Mouse (Mus musculus): ENCODE measurements around the gene Pttg1ip. TPM values are rescaled to one million over a fixed set of nuclear protein-coding genes. Genes with fewer than 3 reads are reported as not detected.

The Pttg1ip gene
- polyA plus RNA-seq, 1 experiment from 2014 or later = 210 TPM

DNA sequence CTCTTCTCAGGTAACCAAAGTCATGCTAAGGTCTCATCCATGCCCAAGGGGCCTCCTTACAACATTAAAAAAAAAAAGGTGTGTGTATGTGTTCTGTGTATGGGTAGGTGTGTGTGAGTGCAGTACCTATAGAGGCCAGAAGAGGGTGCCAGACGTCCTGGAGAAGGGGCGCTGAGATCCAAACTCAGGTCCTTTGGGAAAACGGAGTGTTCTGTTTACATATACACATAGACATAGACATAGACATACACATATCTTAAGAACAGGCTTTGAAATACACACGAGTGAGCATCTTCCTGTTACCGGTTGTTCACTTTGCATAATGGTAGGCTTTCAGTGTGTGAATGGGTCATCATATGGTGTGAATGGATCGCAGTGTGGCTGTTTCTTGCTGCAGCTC is 22.6 kb downstream of the Pttg1ip start:
- peak; percentile 48 for TF ChIP-seq CTCF (IDR thresholded peaks at IDR 0.05; ENCODE audit: low read depth)
- DNase-seq (ENCODE audit: low spot score) = no peak
- Histone ChIP-seq H3K9ac (ENCODE audit: low read depth, low read length) (no peak overlapping the region), H3K9me3 (replicated peaks; ENCODE audit: low read length) (no peaks in the 10 kb centered on the region), H3K27me3 (ENCODE audit: insufficient read depth, low read length) (no peaks in the 10 kb centered on the region), H3K4me3 (replicated peaks; ENCODE audit: low read depth, low read length) (no peak overlapping the region), H3K36me3 (ENCODE audit: insufficient read depth, low read length) (no peaks in the 10 kb centered on the region), H3K27ac (no peak overlapping the region), H3K4me2 (ENCODE audit: low read length) (no peak overlapping the region), H3K4me1 (replicated peaks; ENCODE audit: insufficient read depth, low read length) (peaks cover 10% of the 10 kb centered on the region; the same call in 1 of the 2 replicates)
- no peak for ATAC-seq (replicated peaks; ENCODE audit: low FRiP score, low read depth)
- WGBS = 92% methylated on average over 6 of the region's 6 CpGs

GRCm38 (mm10) chr10:77604958-77605357 is 23.4 kb downstream of the Pttg1ip start:
- Histone ChIP-seq H3K4me1 (replicated peaks; ENCODE audit: insufficient read depth, low read length) (peaks cover 10% of the 10 kb centered on the region; the same call in 1 of the 2 replicates), H3K27me3 (ENCODE audit: insufficient read depth, low read length) (no peaks in the 10 kb centered on the region), H3K9ac (ENCODE audit: low read depth, low read length) (no peak overlapping the region), H3K9me3 (replicated peaks; ENCODE audit: low read length) (no peaks in the 10 kb centered on the region), H3K36me3 (ENCODE audit: insufficient read depth, low read length) (peaks cover 2% of the 10 kb centered on the region; the same call in 1 of the 2 replicates), H3K4me2 (ENCODE audit: low read length) (no peak overlapping the region), H3K4me3 (replicated peaks; ENCODE audit: low read depth, low read length) (no peak overlapping the region), H3K27ac (peak overlapping the region; percentile 99)
- no peak for TF ChIP-seq CTCF (IDR thresholded peaks at IDR 0.05; ENCODE audit: low read depth)
- 62% methylated on average over 5 of the region's 5 CpGs for WGBS
- DNase-seq (ENCODE audit: low spot score) (no peak), ATAC-seq (replicated peaks; ENCODE audit: low FRiP score, low read depth) (no peak)

- Histone ChIP-seq H3K27ac (peak overlapping the region; percentile 99), H3K4me2 (ENCODE audit: low read length) (peak overlapping the region; percentile 93), H3K9ac (ENCODE audit: low read depth, low read length) (peak overlapping the region; percentile 92), H3K4me1 (replicated peaks; ENCODE audit: insufficient read depth, low read length) (peaks cover 10% of the 10 kb centered on the region; the same call in 1 of the 2 replicates), H3K4me3 (replicated peaks; ENCODE audit: low read depth, low read length) (peak overlapping the region; percentile 70), H3K27me3 (ENCODE audit: insufficient read depth, low read length) (no peaks in the 10 kb centered on the region), H3K36me3 (ENCODE audit: insufficient read depth, low read length) (peaks cover 6% of the 10 kb centered on the region; the same call in 1 of the 2 replicates), H3K9me3 (replicated peaks; ENCODE audit: low read length) (no peaks in the 10 kb centered on the region)
- peak; percentile 87 for DNase-seq (ENCODE audit: low spot score)
- no peak; the same call in 1 of the 2 replicates for ATAC-seq (replicated peaks; ENCODE audit: low FRiP score, low read depth)
- peak; percentile 80 for TF ChIP-seq CTCF (IDR thresholded peaks at IDR 0.05; ENCODE audit: low read depth)
- 17% methylated on average over 1 of the region's 1 CpGs for WGBS
These were observed 23.8 kb downstream of the Pttg1ip start for GRCm38 (mm10) chr10:77605368-77605767.

DNA sequence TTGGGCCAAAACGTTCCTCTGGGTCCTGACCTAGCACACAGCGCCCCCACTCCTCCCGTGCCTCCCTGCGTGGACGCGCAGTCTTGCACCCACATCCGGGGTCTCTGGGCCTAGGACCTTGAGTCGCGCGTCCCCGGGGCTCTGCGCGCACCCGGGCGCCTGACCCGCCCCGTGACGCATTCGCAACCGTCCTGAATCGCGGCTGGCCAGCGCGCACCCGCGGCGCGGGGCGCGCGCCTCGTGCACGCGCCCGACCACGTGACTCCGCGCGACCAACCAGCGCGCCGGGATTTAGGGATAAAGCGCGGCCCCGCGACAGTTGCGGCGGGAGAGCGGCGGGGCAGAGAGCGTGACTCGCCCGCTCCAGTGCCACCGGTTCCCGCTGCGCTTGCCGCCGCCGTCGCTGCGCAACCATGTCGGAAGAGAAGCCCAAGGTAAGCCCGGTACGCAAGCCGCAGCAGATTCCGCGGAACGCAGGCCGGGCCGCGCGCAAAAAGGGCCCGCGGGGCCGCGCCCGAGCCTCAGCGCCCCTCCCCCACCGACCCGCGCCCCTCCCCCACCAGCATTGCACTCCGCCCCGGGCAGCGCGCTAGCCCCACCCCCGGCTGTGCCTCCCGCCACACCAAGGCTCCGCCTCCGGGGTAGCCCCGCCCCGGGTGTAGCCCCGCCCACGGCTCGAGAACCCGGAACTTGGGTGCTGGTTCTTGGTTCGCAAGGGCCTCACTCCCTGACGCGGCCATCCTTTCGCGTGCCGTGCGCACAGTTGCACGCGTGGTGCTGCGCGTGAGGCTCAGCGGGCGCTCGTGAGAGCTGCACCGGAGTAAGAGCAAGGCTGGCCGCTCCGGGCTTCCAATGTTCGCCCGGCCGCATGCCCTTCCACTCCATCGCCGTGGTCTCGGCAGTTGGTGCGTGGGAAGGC is 24.6 kb downstream of the Pttg1ip start, which contains the start of the genes Sumo3 and Gm49325:
Gene Sumo3 (plus strand): TSS at position 190 of the 919 bp plus-strand sequence.
Gene Gm49325 (plus strand): TSS at position 290 of the 919 bp plus-strand sequence.
- ATAC-seq (replicated peaks; ENCODE audit: low FRiP score, low read depth) (peak; percentile 93), DNase-seq (ENCODE audit: low spot score) (peak; percentile 94)
- no peaks in the 10 kb centered on the region for H3K9me3 ChIP-seq (replicated peaks; ENCODE audit: low read length)
- H3K36me3 ChIP-seq (ENCODE audit: insufficient read depth, low read length) = peaks cover 14% of the 10 kb centered on the region; the same call in 1 of the 2 replicates
- TF ChIP-seq CTCF (IDR thresholded peaks at IDR 0.05; ENCODE audit: low read depth) = no peak
- peak within 1 kb of the TSS; percentile 92 for H3K9ac ChIP-seq (ENCODE audit: low read depth, low read length)
- WGBS = under 1% methylated on average over 85 of the region's 119 CpGs
- H3K4me1 ChIP-seq (replicated peaks; ENCODE audit: insufficient read depth, low read length) = peaks cover 10% of the 10 kb centered on the region; the same call in 1 of the 2 replicates
- H3K27ac ChIP-seq = peak within 1 kb of the TSS; percentile 99
- peak within 1 kb of the TSS; percentile 70 for H3K4me3 ChIP-seq (replicated peaks; ENCODE audit: low read depth, low read length)
- no peaks in the 10 kb centered on the region for H3K27me3 ChIP-seq (ENCODE audit: insufficient read depth, low read length)
- peak within 1 kb of the TSS; percentile 93 for H3K4me2 ChIP-seq (ENCODE audit: low read length)

GRCm38 (mm10) chr10:77606855-77607254 is 25.3 kb downstream of the Pttg1ip start:
- ATAC-seq (replicated peaks; ENCODE audit: low FRiP score, low read depth) = peak; percentile 5; the same call in 1 of the 2 replicates
- DNase-seq (ENCODE audit: low spot score) = no peak
- Histone ChIP-seq H3K9ac (ENCODE audit: low read depth, low read length) (peak overlapping the region; percentile 92), H3K4me2 (ENCODE audit: low read length) (peak overlapping the region; percentile 93), H3K9me3 (replicated peaks; ENCODE audit: low read length) (no peaks in the 10 kb centered on the region), H3K27me3 (ENCODE audit: insufficient read depth, low read length) (no peaks in the 10 kb centered on the region), H3K27ac (peak overlapping the region; percentile 99), H3K4me3 (replicated peaks; ENCODE audit: low read depth, low read length) (peak overlapping the region; percentile 70), H3K36me3 (ENCODE audit: insufficient read depth, low read length) (peaks cover 18% of the 10 kb centered on the region; the same call in 1 of the 2 replicates), H3K4me1 (replicated peaks; ENCODE audit: insufficient read depth, low read length) (peaks cover 10% of the 10 kb centered on the region; the same call in 1 of the 2 replicates)
- no peak for TF ChIP-seq CTCF (IDR thresholded peaks at IDR 0.05; ENCODE audit: low read depth)
- 26% methylated on average over 7 of the region's 7 CpGs for WGBS

DNA sequence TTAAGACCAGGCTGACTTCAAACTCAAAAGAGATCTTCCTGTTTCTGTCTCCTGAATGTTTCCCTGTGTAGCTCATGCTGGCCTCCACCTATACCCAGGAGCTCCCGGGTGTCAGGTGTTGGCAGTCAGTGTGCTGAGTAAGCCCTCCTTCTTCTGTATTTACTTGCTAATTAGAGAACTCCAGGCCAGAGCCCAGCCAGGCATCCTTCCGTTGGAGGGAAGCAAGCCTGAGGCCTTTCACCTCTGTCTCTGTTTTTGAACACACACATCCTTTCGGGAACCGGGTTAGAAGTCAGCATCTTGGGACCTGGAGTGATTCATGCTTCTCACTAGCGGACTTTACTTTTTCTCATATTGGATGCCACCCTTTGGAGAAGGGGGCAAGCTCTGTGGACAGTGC is 25.9 kb downstream of the Pttg1ip start:
- H3K4me1 ChIP-seq (replicated peaks; ENCODE audit: insufficient read depth, low read length) = peaks cover 10% of the 10 kb centered on the region; the same call in 1 of the 2 replicates
- no peaks in the 10 kb centered on the region for H3K27me3 ChIP-seq (ENCODE audit: insufficient read depth, low read length)
- H3K36me3 ChIP-seq (ENCODE audit: insufficient read depth, low read length) = peaks cover 18% of the 10 kb centered on the region; the same call in 1 of the 2 replicates
- no peak for ATAC-seq (replicated peaks; ENCODE audit: low FRiP score, low read depth)
- no peak overlapping the region for H3K9ac ChIP-seq (ENCODE audit: low read depth, low read length)
- peak overlapping the region; percentile 93 for H3K4me2 ChIP-seq (ENCODE audit: low read length)
- 48% methylated on average over 5 of the region's 5 CpGs for whole genome bisulfite sequencing
- H3K4me3 ChIP-seq (replicated peaks; ENCODE audit: low read depth, low read length) = peak overlapping the region; percentile 70
- H3K9me3 ChIP-seq (replicated peaks; ENCODE audit: low read length) = no peaks in the 10 kb centered on the region
- DNase-seq (ENCODE audit: low spot score) = no peak
- no peak for TF ChIP-seq CTCF (IDR thresholded peaks at IDR 0.05; ENCODE audit: low read depth)
- peak overlapping the region; percentile 6; the same call in 1 of the 2 replicates for H3K27ac ChIP-seq

Data from kidney, postnatal 0 days (tissue).